Mouse (Mus musculus): ENCODE results near the gene Fam129a. TPM values are rescaled to one million over a fixed set of nuclear protein-coding genes. Genes with fewer than 3 reads are reported as not detected.
A peak's percentile ranks its signal among the peaks of the same experiment; 100 is the strongest.

Fam129a gene
- polyA plus RNA-seq, 1 experiment from 2014 or later: 10.5 TPM

DNA sequence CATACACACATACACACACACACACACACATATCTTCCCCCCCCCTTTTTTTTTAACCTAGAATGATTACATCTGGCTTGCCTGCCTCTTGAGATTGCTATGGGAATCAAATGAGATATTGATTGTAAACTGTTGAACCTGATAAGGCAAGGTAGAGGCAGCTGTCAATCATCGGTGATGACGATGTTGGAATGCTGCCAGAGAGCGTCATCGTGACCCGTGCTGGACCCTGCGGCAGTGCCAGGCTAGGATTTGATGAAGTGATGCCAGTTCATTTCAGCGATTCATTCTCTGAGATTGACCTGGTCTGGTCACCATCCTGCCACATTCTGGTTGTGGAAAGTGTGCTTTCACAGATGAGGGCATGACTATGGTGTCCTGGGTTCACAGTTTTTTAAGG lies 108.2 kb downstream of the Fam129a start:
- H3K4me3 ChIP-seq (replicated peaks): no peak overlapping the region
- H3K4me2 ChIP-seq: no peak overlapping the region
- H3K27ac ChIP-seq: no peak overlapping the region
- H3K4me1 ChIP-seq: peaks cover 7% of the 10 kb centered on the region; the same call in 1 of the 2 replicates
- no peaks in the 10 kb centered on the region for H3K36me3 ChIP-seq
- H3K9me3 ChIP-seq (replicated peaks): no peaks in the 10 kb centered on the region
- 85% methylated on average over 7 of the region's 7 CpGs for WGBS
- no peaks in the 10 kb centered on the region for H3K27me3 ChIP-seq
- H3K9ac ChIP-seq: no peak overlapping the region
- ATAC-seq (replicated peaks; ENCODE audit: low FRiP score): no peak

DNA sequence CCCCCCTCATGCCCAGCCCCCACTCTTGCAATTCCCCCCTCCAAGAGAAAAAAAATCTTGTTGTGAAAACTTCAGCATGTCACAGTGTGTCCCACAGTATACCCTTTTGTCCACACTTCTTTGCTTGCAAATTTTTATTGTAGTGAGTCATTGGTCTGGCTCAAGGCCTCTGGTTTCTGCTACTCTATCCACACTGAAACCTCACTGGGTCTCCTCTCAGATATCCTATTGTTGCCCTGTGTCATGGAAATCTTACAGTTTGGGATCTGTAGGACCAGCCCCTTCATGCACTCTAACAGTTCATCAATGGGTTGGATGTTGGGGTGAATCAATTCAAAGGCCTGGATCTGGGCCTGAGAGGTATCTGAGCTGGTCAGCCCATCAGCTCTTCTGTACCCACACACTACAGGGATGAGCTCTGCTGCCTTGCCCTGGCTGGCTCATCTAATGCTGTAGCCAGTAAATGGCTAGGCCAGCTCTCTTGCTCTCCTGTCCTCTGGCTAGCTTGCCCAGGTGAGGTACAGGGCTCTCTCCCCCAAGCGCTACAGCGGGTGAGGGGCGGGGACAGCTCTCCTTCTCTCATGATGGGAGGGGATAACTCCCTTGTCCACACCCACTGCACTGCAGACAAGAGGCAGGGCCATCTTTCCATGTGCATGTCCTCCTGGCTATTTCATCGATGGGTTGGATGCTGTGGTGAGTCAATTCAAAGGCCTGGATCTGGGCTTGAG lies 109.1 kb downstream of the Fam129a start:
- Histone ChIP-seq H3K4me1 (peaks cover 13% of the 10 kb centered on the region; the same call in 1 of the 2 replicates), H3K4me3 (replicated peaks) (no peak overlapping the region), H3K9me3 (replicated peaks) (no peaks in the 10 kb centered on the region), H3K36me3 (no peaks in the 10 kb centered on the region), H3K27me3 (no peaks in the 10 kb centered on the region), H3K4me2 (no peak overlapping the region), H3K27ac (no peak overlapping the region), H3K9ac (no peak overlapping the region)
- no peak for ATAC-seq (replicated peaks; ENCODE audit: low FRiP score)
- 90% methylated on average over 4 of the region's 4 CpGs for WGBS

DNA sequence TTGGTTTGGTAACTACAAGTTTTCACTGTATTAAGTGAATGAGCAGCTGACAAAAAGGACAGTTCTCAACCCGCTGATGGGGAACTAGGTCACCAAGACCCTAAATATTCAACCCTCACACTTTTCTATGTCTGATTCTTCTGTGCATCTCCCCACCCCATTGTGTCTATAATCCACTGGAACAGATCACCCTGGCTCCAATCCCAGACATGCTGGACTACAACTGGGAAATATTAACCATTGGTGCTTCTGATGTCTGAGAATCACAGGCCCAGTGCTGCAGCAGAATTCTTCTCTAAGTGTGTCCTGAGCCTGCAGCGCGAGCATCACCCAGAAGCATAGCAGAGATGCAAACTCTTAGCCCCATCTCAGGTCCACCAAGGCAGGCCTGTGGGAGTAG lies 110.0 kb downstream of the Fam129a start:
- WGBS: 92% methylated on average over 3 of the region's 3 CpGs
- H3K36me3 ChIP-seq: no peaks in the 10 kb centered on the region

DNA sequence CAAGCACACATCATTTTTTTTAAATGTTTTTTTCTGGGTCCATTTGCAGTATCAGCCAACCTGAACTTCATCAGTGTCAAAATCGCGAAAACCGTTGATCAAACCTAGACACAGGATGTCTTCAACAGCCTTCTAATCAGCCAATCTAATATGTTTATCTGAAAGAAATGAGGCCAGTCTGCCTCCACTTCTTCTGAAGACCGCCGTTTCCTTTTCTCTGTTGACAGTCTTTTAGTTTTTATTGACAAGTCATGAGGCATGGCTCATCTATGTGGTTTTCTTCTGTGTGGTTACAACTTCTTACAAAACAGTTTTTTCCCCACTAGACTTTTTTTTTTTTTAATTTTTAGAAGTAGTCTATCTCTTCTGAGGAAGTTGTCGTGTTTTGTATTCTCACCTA lies 111.9 kb downstream of the Fam129a start:
- no peak overlapping the region for H3K4me3 ChIP-seq (replicated peaks)
- H3K4me1 ChIP-seq: peaks cover 29% of the 10 kb centered on the region
- H3K9me3 ChIP-seq (replicated peaks): no peaks in the 10 kb centered on the region
- WGBS: 89% methylated on average over 6 of the region's 6 CpGs
- H3K4me2 ChIP-seq: no peak overlapping the region
- no peak overlapping the region for H3K9ac ChIP-seq
- no peaks in the 10 kb centered on the region for H3K36me3 ChIP-seq
- no peaks in the 10 kb centered on the region for H3K27me3 ChIP-seq
- ATAC-seq (replicated peaks; ENCODE audit: low FRiP score): no peak
- no peak overlapping the region for H3K27ac ChIP-seq

More for the DNA sequence above, 110.0 kb downstream of the Fam129a start:
- no peak overlapping the region for H3K9ac ChIP-seq
- no peaks in the 10 kb centered on the region for H3K9me3 ChIP-seq (replicated peaks)
- peaks cover 18% of the 10 kb centered on the region for H3K4me1 ChIP-seq
- no peak overlapping the region for H3K4me2 ChIP-seq
- no peaks in the 10 kb centered on the region for H3K27me3 ChIP-seq
- ATAC-seq (replicated peaks; ENCODE audit: low FRiP score): no peak
- no peak overlapping the region for H3K4me3 ChIP-seq (replicated peaks)
- H3K27ac ChIP-seq: no peak overlapping the region

DNA sequence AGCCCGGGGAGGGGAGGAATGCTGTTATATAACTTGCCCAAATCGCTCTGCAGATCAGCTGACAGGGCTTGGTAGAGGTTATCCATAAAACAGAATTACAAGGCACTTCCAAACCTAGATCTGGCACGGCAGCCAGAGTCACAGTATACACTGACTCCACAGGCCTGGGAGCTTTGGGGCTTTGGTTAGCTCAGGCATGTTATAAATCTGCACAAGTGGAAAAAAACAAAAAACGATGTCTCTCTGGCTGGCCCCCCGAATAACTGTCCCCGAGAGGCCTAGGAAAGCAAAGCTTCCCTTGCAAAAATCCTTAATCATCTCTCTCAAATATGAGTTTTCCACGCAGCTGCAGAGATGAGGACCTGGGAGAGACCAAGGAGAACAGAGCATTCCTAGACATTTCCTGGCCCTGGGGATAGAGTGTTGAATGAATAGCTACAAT lies 113.5 kb downstream of the Fam129a start:
- H3K9me3 ChIP-seq (replicated peaks): no peaks in the 10 kb centered on the region
- no peaks in the 10 kb centered on the region for H3K36me3 ChIP-seq
- no peak overlapping the region for H3K4me3 ChIP-seq (replicated peaks)
- 0 out of 2 replicates have a peak overlapping the region, but pooled peaks have one; percentile 4 for H3K27ac ChIP-seq
- no peak overlapping the region for H3K9ac ChIP-seq
- no peaks in the 10 kb centered on the region for H3K27me3 ChIP-seq
- H3K4me1 ChIP-seq: peaks cover 29% of the 10 kb centered on the region
- no peak overlapping the region for H3K4me2 ChIP-seq
- WGBS: 58% methylated on average over 7 of the region's 7 CpGs
- ATAC-seq (replicated peaks; ENCODE audit: low FRiP score): no peak

DNA sequence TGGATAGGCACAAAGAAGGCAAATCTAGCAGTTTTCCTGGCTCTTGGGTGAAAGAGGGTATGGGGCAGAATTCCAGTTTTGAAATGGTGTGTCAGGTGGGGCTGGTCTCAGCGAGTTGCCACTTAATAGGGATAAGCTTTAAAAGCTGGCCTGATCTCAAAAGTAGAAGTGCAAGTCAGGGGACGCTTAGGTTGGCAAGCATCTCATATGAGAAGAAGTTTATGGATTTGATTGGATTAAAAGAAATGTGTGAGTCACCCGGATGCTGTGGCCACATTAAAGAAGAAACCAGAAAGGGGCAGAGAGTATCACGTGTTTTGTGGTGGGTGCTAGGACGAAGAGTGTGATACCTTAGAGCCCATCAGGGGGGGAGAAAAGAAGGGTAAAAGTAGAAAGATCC lies 114.0 kb downstream of the Fam129a start:
- 0 out of 2 replicates have a peak overlapping the region, but pooled peaks have one; percentile 4 for H3K27ac ChIP-seq
- H3K4me3 ChIP-seq (replicated peaks): no peak overlapping the region
- no peak overlapping the region for H3K4me2 ChIP-seq
- H3K4me1 ChIP-seq: peaks cover 29% of the 10 kb centered on the region
- no peak for ATAC-seq (replicated peaks; ENCODE audit: low FRiP score)
- H3K27me3 ChIP-seq: no peaks in the 10 kb centered on the region
- no peak overlapping the region for H3K9ac ChIP-seq
- no peaks in the 10 kb centered on the region for H3K9me3 ChIP-seq (replicated peaks)
- no peaks in the 10 kb centered on the region for H3K36me3 ChIP-seq
- 80% methylated on average over 5 of the region's 5 CpGs for WGBS

DNA sequence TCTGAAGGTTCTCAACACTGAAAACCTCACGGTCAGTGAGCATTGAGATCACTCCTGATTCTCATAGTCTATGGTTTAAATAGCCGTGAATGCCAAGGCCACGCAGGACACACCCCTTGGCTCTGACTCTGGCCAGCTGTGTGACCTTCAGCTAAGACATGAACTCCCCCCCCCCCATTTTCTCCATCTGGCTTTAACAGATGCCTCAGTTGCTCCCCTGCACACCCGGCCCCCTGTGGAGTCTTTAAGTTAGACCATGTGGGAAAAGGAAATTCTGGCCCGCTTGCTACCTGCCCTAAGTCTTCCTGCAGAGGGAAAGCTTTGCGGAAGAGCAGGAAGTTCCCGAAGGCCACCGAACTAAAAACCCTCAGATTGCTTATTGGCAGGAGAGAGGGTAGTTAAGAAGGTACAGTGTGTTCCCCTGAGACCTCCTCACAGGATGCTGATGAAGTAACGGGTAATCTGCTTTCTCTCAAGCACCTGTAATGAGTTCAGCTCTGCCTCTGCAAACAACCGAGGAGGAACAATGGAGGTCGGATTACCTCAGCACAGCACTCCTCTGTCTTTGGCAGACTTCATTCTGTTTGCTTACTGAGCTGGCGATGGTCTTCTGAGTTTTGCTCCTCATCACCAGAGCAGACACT lies 114.8 kb downstream of the Fam129a start:
- H3K9ac ChIP-seq: no peak overlapping the region
- ATAC-seq (replicated peaks; ENCODE audit: low FRiP score): no peak
- H3K36me3 ChIP-seq: no peaks in the 10 kb centered on the region
- H3K27me3 ChIP-seq: no peaks in the 10 kb centered on the region
- H3K4me1 ChIP-seq: peaks cover 29% of the 10 kb centered on the region
- 28% methylated on average over 12 of the region's 12 CpGs for WGBS
- H3K9me3 ChIP-seq (replicated peaks): no peaks in the 10 kb centered on the region
- H3K4me2 ChIP-seq: no peak overlapping the region
- H3K27ac ChIP-seq: no peak overlapping the region
- no peak overlapping the region for H3K4me3 ChIP-seq (replicated peaks)

DNA sequence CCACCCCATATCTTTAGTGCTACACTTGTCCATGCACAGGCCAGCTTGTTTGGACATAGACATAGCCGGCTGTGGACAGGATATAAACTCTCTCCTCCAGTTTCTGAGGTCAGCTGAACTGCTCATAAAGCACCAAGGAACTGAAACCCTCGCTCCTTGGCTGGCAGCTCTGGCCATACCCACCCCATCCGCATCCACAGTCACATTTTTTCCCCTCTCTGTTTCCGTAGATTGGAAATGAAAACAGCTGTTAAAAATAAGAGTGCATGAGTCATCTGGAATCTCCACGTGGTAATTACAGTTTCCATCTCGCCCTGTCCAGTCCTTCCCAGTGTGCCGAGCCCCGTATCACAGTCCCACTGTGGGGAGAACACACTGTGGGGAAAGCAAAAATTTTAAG lies 115.7 kb downstream of the Fam129a start:
- no peaks in the 10 kb centered on the region for H3K27me3 ChIP-seq
- no peaks in the 10 kb centered on the region for H3K36me3 ChIP-seq
- H3K4me2 ChIP-seq: peak overlapping the region; percentile 10; the same call in 1 of the 2 replicates
- H3K9me3 ChIP-seq (replicated peaks): no peaks in the 10 kb centered on the region
- peaks cover 29% of the 10 kb centered on the region for H3K4me1 ChIP-seq
- 14% methylated on average over 8 of the region's 8 CpGs for WGBS
- no peak overlapping the region for H3K4me3 ChIP-seq (replicated peaks)
- H3K9ac ChIP-seq: no peak overlapping the region
- ATAC-seq (replicated peaks; ENCODE audit: low FRiP score): peak; percentile 63
- 0 out of 2 replicates have a peak overlapping the region, but pooled peaks have one; percentile 2 for H3K27ac ChIP-seq

DNA sequence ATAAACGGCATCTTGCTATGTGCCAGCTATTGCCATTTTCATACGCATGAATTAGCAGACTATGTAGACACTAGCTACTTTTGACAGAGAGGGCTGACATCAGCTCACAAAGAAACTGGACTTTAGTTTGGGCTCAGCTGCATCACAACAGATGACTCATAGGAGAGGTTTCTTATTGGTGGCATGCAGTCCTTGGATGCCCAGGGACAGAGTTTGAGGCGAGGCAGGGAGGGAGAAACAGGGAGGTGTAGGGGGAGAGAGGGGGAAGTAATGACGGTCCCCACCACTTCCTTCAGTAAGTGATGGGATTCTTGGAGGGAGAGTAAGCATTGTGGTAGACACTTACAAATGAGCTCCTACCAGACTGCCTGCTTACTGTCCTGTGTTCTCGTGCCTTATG lies 118.0 kb downstream of the Fam129a start:
- H3K9ac ChIP-seq: no peak overlapping the region
- H3K4me2 ChIP-seq: no peak overlapping the region
- no peaks in the 10 kb centered on the region for H3K27me3 ChIP-seq
- no peaks in the 10 kb centered on the region for H3K9me3 ChIP-seq (replicated peaks)
- no peak overlapping the region for H3K27ac ChIP-seq
- no peak for ATAC-seq (replicated peaks; ENCODE audit: low FRiP score)
- 76% methylated on average over 5 of the region's 5 CpGs for WGBS
- no peak overlapping the region for H3K4me3 ChIP-seq (replicated peaks)
- H3K36me3 ChIP-seq: no peaks in the 10 kb centered on the region
- peaks cover 39% of the 10 kb centered on the region for H3K4me1 ChIP-seq

DNA sequence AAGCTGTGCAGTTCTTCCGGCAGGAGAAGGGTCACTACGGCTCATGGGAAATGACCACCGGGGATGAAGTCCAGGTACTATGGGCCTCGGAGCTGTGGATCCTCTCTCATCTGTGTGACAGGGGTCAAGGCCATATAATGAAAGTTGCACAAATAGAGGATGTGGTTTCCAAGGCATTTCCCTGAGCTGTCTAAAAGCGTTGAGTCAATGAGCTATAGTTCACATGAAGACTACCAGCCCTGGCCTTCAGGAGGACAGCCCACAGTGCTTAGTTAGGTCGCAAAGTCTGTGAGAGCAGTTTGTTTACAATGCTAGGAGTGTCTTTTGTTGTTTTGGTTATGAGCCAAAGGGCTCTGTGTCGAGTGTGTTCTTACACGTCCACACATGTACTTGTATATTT lies 118.6 kb downstream of the Fam129a start:
- ATAC-seq (replicated peaks; ENCODE audit: low FRiP score): no peak
- WGBS: 54% methylated on average over 8 of the region's 8 CpGs
- Histone ChIP-seq H3K9ac (no peak overlapping the region), H3K9me3 (replicated peaks) (no peaks in the 10 kb centered on the region), H3K27ac (no peak overlapping the region), H3K4me2 (no peak overlapping the region), H3K36me3 (no peaks in the 10 kb centered on the region), H3K4me3 (replicated peaks) (no peak overlapping the region), H3K27me3 (no peaks in the 10 kb centered on the region), H3K4me1 (peaks cover 35% of the 10 kb centered on the region)

DNA sequence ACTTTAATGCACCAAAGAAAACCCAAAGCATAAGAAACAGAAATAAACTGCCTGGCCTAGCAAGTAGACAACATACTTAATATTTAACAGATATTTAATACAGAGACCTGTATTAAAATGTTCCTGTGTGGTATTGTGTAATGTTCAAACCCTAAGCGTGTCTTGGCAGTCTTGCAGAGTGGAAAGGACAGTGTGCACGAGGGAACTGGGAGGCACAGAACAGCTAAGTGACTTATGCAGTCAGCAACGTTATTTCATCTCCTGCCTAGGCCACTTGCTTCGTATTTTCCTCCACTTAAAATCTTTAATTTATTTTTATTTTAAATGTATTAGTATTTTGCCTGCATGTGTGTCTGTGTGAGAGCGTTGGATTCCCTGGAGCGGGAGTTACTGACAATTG lies 119.1 kb downstream of the Fam129a start:
- Histone ChIP-seq H3K9me3 (replicated peaks) (no peaks in the 10 kb centered on the region), H3K4me3 (replicated peaks) (no peak overlapping the region), H3K27me3 (no peaks in the 10 kb centered on the region), H3K9ac (no peak overlapping the region), H3K36me3 (no peaks in the 10 kb centered on the region), H3K4me2 (no peak overlapping the region), H3K27ac (no peak overlapping the region), H3K4me1 (peaks cover 32% of the 10 kb centered on the region)
- 80% methylated on average over 6 of the region's 6 CpGs for WGBS
- no peak for ATAC-seq (replicated peaks; ENCODE audit: low FRiP score)

DNA sequence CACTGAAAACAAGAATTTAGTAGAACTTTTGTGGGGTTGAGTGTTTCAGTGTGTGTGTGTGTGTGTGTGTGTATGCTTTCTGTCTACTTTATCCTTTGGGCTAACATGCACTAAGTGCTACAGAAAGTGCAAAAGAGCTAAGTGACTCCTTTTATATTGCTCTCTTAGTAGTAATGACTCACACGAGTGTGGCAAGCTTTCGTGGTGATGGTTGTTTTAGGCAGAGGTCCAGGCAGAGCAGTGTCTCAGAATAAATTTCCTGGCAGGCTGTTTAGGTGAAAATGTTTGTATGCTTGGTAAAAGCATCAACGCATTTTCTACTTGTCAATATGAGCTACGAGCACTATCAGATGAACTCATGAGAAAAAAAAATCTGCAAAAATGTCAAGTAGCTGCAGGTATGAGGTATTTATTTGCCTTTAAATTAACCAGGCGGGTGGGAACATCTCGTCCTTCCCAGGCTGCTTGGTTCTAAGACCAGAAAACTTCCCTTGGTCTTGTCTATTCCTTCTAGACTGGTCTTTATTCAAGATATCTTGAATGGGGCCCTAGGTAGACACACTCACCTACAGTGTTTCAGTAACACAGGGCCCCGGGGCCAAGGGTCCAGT lies 119.7 kb downstream of the Fam129a start:
- Histone ChIP-seq H3K4me3 (replicated peaks) (no peak overlapping the region), H3K27ac (no peak overlapping the region), H3K4me1 (peaks cover 28% of the 10 kb centered on the region), H3K9ac (no peak overlapping the region), H3K27me3 (no peaks in the 10 kb centered on the region), H3K4me2 (no peak overlapping the region), H3K36me3 (no peaks in the 10 kb centered on the region), H3K9me3 (replicated peaks) (no peaks in the 10 kb centered on the region)
- WGBS: 66% methylated on average over 7 of the region's 7 CpGs
- no peak for ATAC-seq (replicated peaks; ENCODE audit: low FRiP score)
